Mouse (Mus musculus) lung, embryonic 15.5 days (tissue): ENCODE measurements around the gene Ypel5. TPM values are rescaled to one million over a fixed set of nuclear protein-coding genes. Genes with fewer than 3 reads are reported as not detected.
A peak's percentile ranks its signal among the peaks of the same experiment; 100 is the strongest.

Source experiments
- ATAC-seq: fragments of 200-750 bp; cut with Nextera tagmentation; 2 replicates; pipeline ENCODE4 v1.8.0; 2017; ENCODE audit warnings: moderate number of reproducible peaks, borderline replicate concordance; ENCODE audit not compliant: low FRiP score, low TSS enrichment; ENCODE audit errors: extremely low read depth
- H3K27ac ChIP-seq: fragments of 300-500 bp; sonication (generic); 2 replicates; pipeline ENCODE4 v1.5.1; 2015; ENCODE audit warnings: moderate library complexity, mild to moderate bottlenecking, inconsistent platforms
- H3K27me3 ChIP-seq: fragments of 300-500 bp; sonication (generic); 2 replicates; pipeline ENCODE4 v1.6.1; 2015; ENCODE audit warnings: inconsistent platforms
- H3K36me3 ChIP-seq: fragments of 300-500 bp; sonication (generic); 2 replicates; pipeline ENCODE4 v1.6.1; 2015; ENCODE audit warnings: inconsistent platforms
- H3K4me1 ChIP-seq: fragments of 300-500 bp; sonication (generic); 2 replicates; pipeline ENCODE4 v1.6.1; 2015; ENCODE audit warnings: inconsistent platforms
- H3K4me2 ChIP-seq: fragments of 300-500 bp; sonication (generic); 2 replicates; pipeline ENCODE4 v1.6.1; 2015; ENCODE audit warnings: inconsistent platforms, mild to moderate bottlenecking, moderate library complexity
- H3K4me3 ChIP-seq: fragments of 300-500 bp; sonication (generic); 2 replicates; pipeline ENCODE4 v1.5.1; 2015; ENCODE audit warnings: mild to moderate bottlenecking, inconsistent platforms
- H3K9ac ChIP-seq: fragments of 300-500 bp; sonication (generic); 2 replicates; pipeline ENCODE4 v1.6.1; 2015; ENCODE audit warnings: inconsistent platforms
- H3K9me3 ChIP-seq: fragments of 300-500 bp; sonication (generic); 2 replicates; pipeline ENCODE4 v1.6.1; 2016; ENCODE audit warnings: inconsistent platforms
- WGBS: fragments of 180-500 bp; shearing (Covaris S2); methylation state at CpG from one replicate; pipeline ENCODE4 v1.1.7; 2015; 5-methylcytosine and 5-hydroxymethylcytosine counted together
- polyA plus RNA-seq: library from polyadenylated mRNA; unstranded; fragments of >200 nt; fragmentation: Nextera tagmentation; extraction: Ambion mirVana; gene quantifications from 2 replicates; pipeline ENCODE4 v1.2.1, GENCODE M21; 2015

The Ypel5 gene
- polyA plus RNA-seq, 1 experiment from 2014 or later: 44.2 TPM

DNA sequence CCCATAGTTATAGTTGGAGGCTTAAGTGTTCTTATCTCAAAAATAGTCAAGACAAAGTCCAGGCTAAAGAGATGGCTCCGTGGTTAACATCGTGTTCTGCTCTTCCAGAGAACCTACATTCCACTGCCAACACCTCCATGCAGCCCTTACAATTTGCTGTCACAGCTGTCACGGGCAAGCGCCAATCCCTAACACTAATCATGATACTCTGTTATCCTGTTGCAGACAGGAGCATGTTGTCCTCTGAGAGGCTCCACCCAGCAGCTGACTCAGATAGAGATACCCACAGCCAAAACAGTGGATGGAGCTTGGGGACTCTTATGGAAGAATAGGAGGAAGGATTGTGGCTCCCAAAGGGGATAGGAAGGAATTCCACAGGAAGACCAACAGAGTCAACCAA lies 15.8 kb upstream of the Ypel5 start:
- Histone ChIP-seq H3K4me2 (no peak overlapping the region), H3K27ac (no peak overlapping the region), H3K9ac (no peak overlapping the region), H3K27me3 (no peaks in the 10 kb centered on the region), H3K4me3 (no peak overlapping the region), H3K9me3 (no peaks in the 10 kb centered on the region), H3K4me1 (no peaks in the 10 kb centered on the region), H3K36me3 (no peaks in the 10 kb centered on the region)
- ATAC-seq: no peak
- WGBS: 35% methylated on average over 4 of the region's 4 CpGs

DNA sequence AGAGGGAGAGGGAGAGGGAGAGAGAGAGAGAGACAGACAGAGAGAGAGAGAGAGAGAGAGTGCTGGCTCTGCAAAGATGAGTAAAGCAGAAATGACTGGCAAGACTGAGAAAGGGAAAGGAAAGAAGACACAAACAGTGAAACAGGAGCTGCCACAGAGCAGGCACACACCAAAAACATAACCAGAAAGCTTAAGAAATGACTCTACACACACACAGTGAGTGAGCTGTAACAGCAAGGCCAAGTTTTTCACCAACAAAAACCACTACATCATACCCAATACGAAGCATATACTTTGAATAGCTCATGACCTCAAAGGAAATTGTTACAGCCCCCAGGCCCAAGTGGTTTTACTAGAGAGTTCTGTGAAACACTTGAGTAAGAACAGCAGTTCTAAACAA lies 14.3 kb upstream of the Ypel5 start:
- H3K27ac ChIP-seq: no peak overlapping the region
- no peaks in the 10 kb centered on the region for H3K36me3 ChIP-seq
- no peaks in the 10 kb centered on the region for H3K4me1 ChIP-seq
- H3K9ac ChIP-seq: no peak overlapping the region
- ATAC-seq: no peak
- H3K27me3 ChIP-seq: no peaks in the 10 kb centered on the region
- H3K4me3 ChIP-seq: no peak overlapping the region
- H3K4me2 ChIP-seq: no peak overlapping the region
- H3K9me3 ChIP-seq: no peaks in the 10 kb centered on the region
- WGBS: 48% methylated on average over 1 of the region's 1 CpGs

DNA sequence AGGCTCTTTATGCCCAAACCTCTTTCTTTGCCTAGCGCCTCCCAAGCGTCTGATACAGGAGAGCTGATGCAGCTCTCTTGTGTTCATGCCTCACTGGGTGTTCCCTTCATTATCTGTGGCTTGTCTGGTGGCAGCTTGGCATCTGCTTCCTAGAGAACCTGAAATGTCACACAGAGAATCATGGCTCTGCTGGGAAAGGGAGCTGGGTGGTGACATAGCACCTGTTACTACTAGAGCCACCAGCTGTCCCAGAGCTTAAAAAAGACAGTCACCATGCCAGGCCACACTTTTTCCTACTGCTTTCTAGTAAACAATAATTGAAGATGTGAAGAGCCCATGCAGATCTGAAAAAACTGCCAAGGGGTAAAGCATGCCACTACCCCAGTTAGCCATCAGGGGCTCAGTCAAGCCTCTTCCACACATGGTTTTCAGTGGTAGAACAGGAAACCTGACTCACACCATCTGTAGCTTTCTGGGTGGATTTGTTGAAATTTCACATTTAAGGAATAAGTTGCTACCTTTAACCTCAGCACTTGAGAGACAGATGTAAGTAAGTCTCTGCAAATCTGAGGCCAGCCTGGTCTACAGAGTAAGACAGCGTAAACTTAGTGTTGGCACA lies 9.2 kb upstream of the Ypel5 start:
- no peak for ATAC-seq
- H3K4me3 ChIP-seq: no peak overlapping the region
- H3K9me3 ChIP-seq: no peaks in the 10 kb centered on the region
- no peaks in the 10 kb centered on the region for H3K27me3 ChIP-seq
- no peaks in the 10 kb centered on the region for H3K36me3 ChIP-seq
- no peak overlapping the region for H3K4me2 ChIP-seq
- no peak overlapping the region for H3K27ac ChIP-seq
- 77% methylated on average over 3 of the region's 3 CpGs for WGBS
- peaks cover 9% of the 10 kb centered on the region; the same call in 1 of the 2 replicates for H3K4me1 ChIP-seq
- H3K9ac ChIP-seq: no peak overlapping the region

DNA sequence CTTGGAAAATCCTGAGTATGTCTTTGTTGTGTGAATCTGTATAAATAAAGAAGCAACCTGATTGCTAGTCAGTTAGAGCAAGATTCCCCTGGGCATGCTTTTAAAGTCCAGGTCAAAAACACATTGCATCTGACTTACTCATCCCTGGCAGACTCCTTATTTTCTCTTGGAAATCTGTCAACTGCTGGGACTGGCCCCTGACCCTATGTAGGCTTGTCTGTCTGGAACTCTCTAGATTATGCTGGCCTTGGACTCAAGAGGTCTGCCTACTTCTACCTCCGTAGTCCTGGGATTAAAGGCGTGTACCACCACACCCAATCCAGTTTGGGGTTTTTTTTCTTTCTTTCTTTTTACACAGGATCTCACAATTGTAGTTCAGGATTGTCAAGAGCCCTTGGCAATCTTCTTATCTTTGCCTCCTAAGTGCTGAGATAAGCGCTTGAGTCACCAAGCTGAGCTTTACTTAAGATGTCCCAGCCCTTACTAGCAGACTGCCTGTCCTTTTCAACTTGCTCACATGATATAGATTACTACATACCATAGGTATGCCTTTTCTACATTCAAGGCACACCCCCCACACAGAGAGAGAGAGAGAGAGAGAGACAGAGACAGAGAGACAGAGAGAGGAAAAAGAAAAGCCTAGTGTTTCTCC lies 8.1 kb upstream of the Ypel5 start:
- H3K4me1 ChIP-seq: peaks cover 9% of the 10 kb centered on the region; the same call in 1 of the 2 replicates
- peak overlapping the region; percentile 50; the same call in 1 of the 2 replicates for H3K27ac ChIP-seq
- H3K4me3 ChIP-seq: no peak overlapping the region
- H3K9ac ChIP-seq: no peak overlapping the region
- no peak overlapping the region for H3K4me2 ChIP-seq
- no peaks in the 10 kb centered on the region for H3K36me3 ChIP-seq
- no peaks in the 10 kb centered on the region for H3K27me3 ChIP-seq
- ATAC-seq: peak; percentile 89
- H3K9me3 ChIP-seq: no peaks in the 10 kb centered on the region
- WGBS: 45% methylated on average over 3 of the region's 3 CpGs

DNA sequence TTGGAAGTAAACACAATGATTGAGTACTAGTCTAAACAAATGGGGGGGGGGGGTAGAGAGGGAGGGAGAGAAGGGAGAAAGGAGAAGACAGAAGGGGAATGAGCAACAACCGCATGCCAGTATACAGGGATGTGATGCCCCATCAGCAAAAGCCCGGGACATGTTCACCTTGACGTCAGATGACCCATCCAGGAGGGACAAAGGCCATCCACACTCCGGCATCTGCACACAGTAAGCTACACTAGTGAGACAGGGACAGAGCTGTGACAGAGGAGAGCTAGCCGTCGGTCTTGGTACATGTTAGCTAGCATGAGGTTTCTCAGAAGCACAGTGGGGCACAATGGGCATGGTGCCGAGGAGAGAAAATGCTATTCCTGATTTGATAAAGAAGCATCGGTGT lies 7.6 kb upstream of the Ypel5 start:
- H3K4me2 ChIP-seq: no peak overlapping the region
- peaks cover 9% of the 10 kb centered on the region; the same call in 1 of the 2 replicates for H3K4me1 ChIP-seq
- H3K27me3 ChIP-seq: no peaks in the 10 kb centered on the region
- H3K9me3 ChIP-seq: no peaks in the 10 kb centered on the region
- 48% methylated on average over 8 of the region's 8 CpGs for WGBS
- no peaks in the 10 kb centered on the region for H3K36me3 ChIP-seq
- no peak overlapping the region for H3K9ac ChIP-seq
- H3K27ac ChIP-seq: peak overlapping the region; percentile 50; the same call in 1 of the 2 replicates
- ATAC-seq: peak; percentile 33
- H3K4me3 ChIP-seq: no peak overlapping the region

DNA sequence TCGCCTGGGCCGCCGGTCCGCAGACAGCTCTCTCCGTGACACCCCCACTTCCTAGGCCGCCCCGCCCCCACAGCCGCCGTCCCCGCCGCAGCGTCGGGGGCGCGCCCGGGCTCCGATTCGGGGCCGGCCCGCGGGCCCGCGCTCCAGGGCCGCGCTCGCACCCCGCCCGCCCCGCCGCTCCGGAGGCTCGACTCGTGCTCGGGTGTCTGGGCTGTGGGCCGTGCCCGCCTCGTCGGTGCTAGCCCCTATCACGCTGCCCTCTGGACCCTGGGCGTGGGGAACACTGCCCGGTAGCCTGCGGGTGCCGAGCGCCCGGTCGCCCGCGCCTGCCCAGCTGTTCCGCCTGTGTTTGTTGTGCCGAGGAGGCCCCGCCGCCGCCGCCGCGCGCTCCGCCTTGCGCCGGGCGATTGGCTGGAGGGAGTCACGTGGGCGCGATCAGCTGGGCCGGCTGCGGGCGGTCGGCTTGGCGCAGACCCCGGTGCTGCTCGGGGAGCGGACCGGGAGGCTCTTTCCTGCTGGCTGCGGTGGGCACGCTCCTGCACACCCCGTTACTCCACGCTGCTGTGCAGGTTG lies 973 bp downstream of the Ypel5 start:
- H3K4me2 ChIP-seq: peak overlapping the region; percentile 76
- peaks cover 14% of the 10 kb centered on the region for H3K4me1 ChIP-seq
- no peaks in the 10 kb centered on the region for H3K27me3 ChIP-seq
- H3K27ac ChIP-seq: peak overlapping the region; percentile 98
- no peaks in the 10 kb centered on the region for H3K9me3 ChIP-seq
- peak; percentile 75 for ATAC-seq
- no peaks in the 10 kb centered on the region for H3K36me3 ChIP-seq
- H3K9ac ChIP-seq: peak overlapping the region; percentile 92
- H3K4me3 ChIP-seq: peak overlapping the region; percentile 96
- 0% methylated on average over 61 of the region's 77 CpGs for WGBS

DNA sequence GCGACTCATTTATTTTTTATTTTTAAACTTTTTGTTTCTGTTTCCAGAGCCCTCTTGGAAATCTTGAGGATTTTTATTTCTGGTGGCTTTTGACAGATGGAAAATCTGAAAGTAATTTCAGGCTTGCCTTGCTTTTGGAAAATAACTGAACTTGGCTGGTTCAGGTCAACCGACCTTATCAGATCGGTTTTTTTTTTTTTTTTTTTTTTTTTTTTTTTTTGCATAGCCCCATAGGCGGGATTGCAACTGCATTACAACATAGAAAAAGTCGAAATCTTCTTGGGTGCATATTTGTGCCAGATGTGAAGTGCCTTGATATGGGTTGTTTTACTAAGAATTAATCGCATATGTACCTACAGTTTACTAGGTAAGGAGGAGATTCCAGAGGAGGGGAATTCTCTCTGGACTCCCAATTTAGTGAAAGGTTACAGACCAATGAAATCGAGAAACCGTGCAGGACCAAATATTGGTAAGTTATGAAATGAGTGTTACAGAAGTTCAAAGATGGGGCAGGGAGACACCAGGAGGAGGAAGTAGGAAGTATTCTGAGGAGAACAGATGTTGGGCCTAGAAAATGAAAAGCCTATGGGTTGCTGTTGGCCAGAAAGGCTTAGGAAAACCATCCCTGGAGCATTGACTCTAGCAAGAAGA lies 1.7 kb downstream of the Ypel5 start:
- peak overlapping the region; percentile 76 for H3K4me2 ChIP-seq
- WGBS: 16% methylated on average over 8 of the region's 8 CpGs

DNA sequence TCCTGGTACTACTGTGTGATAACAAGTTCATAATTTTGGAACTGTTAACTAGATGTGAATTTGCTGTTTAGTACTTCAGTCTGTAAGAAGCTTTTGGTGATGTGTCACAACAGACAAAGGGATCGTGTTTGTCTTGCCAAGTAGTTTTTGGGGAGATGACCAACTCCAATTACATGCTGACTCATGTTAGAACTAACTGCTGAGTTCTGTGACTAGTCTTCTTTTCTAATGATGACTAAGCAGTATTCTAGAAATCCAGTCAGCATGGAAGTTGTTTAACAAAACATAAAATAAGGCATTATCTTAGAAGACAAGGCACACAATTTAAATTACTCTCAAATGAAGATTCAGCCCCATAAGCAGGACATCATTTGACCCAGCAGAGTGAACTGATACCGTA lies 2.7 kb downstream of the Ypel5 start:
- no peaks in the 10 kb centered on the region for H3K36me3 ChIP-seq
- H3K27ac ChIP-seq: no peak overlapping the region
- ATAC-seq: no peak
- H3K4me1 ChIP-seq: peaks cover 14% of the 10 kb centered on the region
- H3K9ac ChIP-seq: no peak overlapping the region
- H3K27me3 ChIP-seq: no peaks in the 10 kb centered on the region
- H3K4me2 ChIP-seq: no peak overlapping the region
- H3K9me3 ChIP-seq: no peaks in the 10 kb centered on the region
- 75% methylated on average over 2 of the region's 2 CpGs for WGBS
- no peak overlapping the region for H3K4me3 ChIP-seq

More for the DNA sequence above, 1.7 kb downstream of the Ypel5 start:
- H3K4me1 ChIP-seq: peaks cover 14% of the 10 kb centered on the region
- H3K9ac ChIP-seq: peak overlapping the region; percentile 92
- no peak for ATAC-seq
- peak overlapping the region; percentile 96 for H3K4me3 ChIP-seq
- H3K9me3 ChIP-seq: no peaks in the 10 kb centered on the region
- no peaks in the 10 kb centered on the region for H3K27me3 ChIP-seq
- peak overlapping the region; percentile 98 for H3K27ac ChIP-seq
- no peaks in the 10 kb centered on the region for H3K36me3 ChIP-seq

DNA sequence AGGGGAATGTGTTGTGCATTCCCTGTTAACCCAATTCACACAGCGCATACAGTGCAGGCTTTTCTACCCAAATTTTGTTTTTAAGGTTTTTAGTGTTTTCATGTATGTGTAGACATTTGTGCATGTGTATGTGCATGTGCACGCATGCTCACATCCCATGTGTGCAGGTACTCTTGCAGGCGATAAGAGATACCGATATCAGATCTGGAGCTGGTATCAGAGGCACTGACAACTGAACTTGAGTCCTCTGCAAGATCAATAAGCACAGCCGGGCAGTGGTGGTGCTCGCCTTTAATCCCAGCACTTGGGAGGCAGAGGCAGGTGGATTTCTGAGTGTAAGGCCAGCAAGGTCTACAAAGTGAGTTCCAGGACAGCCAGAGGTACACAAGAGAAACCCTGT lies 8.1 kb downstream of the Ypel5 start:
- Histone ChIP-seq H3K4me2 (no peak overlapping the region), H3K9me3 (no peaks in the 10 kb centered on the region), H3K27ac (no peak overlapping the region), H3K27me3 (no peaks in the 10 kb centered on the region), H3K4me3 (no peak overlapping the region), H3K9ac (no peak overlapping the region), H3K36me3 (peaks cover 10% of the 10 kb centered on the region; the same call in 1 of the 2 replicates), H3K4me1 (no peaks in the 10 kb centered on the region)
- no peak for ATAC-seq
- WGBS: 96% methylated on average over 6 of the region's 6 CpGs

DNA sequence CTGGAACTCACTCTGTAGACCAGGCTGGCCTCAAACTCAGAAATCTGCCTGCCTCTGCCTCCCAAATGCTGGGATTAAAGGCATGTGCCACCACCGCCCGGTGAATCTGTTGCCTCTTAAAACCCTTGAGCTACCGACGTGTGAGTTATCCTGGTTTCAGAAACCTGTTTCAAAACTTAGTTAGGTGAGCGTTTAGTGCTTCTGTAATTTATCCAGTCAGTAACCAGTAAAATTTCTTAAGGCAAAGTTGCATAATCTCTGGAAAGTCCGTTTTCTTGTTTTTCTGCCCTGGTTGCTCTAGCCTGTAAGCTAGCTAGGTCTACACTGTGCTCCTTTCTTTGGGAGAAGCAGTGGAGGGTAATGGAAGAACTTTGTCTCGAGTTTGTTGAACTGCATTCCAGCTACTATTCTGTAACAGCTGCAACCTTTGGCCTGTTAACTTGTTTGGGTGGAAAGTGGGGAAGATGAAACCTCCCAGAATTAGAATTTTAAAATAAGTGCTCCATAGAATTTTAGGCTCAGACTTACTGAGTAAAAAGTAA lies 8.8 kb downstream of the Ypel5 start:
- Histone ChIP-seq H3K4me1 (no peaks in the 10 kb centered on the region), H3K9ac (no peak overlapping the region), H3K4me3 (no peak overlapping the region), H3K4me2 (no peak overlapping the region), H3K27me3 (no peaks in the 10 kb centered on the region), H3K9me3 (no peaks in the 10 kb centered on the region), H3K27ac (no peak overlapping the region), H3K36me3 (peaks cover 10% of the 10 kb centered on the region; the same call in 1 of the 2 replicates)
- no peak for ATAC-seq
- 86% methylated on average over 7 of the region's 7 CpGs for WGBS

DNA sequence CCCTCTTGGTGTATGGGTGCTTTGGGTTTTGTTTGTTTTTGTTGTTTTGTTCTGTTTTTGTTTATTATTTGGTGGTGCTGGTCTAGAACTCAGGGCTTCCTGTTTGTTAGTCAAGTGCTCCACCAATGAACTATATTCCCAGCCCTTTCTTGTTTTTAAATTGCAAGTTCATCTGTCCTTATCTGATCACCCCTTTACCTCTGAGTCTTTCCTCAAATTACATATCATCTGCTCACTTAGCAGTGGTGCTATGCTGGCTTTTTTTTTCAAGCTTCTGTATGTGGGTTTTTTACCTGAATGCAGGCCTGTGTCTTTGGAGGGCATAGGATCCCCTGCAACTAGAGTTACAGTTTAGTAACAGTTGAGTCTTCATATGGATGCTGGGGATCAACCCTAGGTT lies 9.3 kb downstream of the Ypel5 start:
- Histone ChIP-seq H3K4me3 (no peak overlapping the region), H3K27me3 (no peaks in the 10 kb centered on the region), H3K27ac (no peak overlapping the region), H3K4me2 (no peak overlapping the region), H3K9ac (no peak overlapping the region), H3K36me3 (peaks cover 15% of the 10 kb centered on the region), H3K9me3 (no peaks in the 10 kb centered on the region), H3K4me1 (no peaks in the 10 kb centered on the region)
- no peak for ATAC-seq

DNA sequence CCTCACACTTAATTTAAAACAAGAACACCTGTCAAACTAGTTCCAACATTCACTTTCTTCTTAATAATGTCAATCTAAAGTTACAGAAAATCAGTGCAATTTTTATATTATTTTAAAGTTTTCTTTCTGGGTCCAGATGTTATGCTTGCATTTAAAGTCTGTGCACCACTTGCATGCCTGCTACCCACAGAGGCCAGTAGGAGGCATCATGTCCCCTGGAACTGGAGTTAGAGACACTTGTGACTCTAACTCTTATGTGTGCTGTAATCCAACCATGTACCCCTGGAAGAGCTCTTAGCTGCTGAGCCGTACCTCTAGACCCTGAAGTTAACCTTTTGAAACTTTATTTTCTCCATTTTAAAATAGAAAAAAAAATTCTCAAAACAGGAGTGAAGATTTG lies 19.0 kb downstream of the Ypel5 start:
- no peak for ATAC-seq
- H3K27ac ChIP-seq: no peak overlapping the region
- no peak overlapping the region for H3K4me2 ChIP-seq
- no peak overlapping the region for H3K9ac ChIP-seq
- H3K27me3 ChIP-seq: no peaks in the 10 kb centered on the region
- WGBS: 79% methylated on average over 1 of the region's 1 CpGs
- H3K4me1 ChIP-seq: no peaks in the 10 kb centered on the region
- H3K9me3 ChIP-seq: no peaks in the 10 kb centered on the region
- H3K4me3 ChIP-seq: no peak overlapping the region
- peaks cover 3% of the 10 kb centered on the region; the same call in 1 of the 2 replicates for H3K36me3 ChIP-seq
